26 mouse cellular contexts compared by ENCODE assay signal in the genomic region with DNA sequence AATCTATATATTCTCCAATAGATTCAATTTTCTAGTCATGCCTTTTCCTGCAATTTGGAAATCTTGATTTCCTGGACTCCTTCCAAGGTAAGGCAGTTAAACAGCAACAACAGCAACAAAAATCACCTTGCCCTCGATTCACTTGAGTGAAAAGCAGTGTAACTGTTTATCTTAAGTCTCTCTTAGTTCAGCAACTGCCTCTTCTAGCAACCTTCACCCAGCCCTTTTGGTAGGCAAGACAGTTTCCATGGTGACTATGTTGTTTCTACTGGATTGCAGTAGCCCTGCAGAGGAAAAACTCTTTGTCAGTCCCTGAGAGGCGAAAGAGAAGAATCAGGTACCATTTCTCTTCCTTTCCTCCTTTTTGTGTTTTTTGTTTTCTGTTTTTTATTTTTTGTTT. TPM values are rescaled to one million over a fixed set of nuclear protein-coding genes. Genes with fewer than 3 reads are reported as not detected.
A peak's percentile ranks its signal among the peaks of the same experiment; 100 is the strongest.
DNase-seq lines count a peak whose midpoint lies in the region; ATAC-seq and TF ChIP-seq lines count a peak whose summit lies in the region.
"Had no signal": no experiment of that assay in that cellular context is flagged by ENCODE, and none has a peak within 500 bp of the region (broad histone marks: within the 10 kb centered on the region; RNA-seq: fewer than 3 reads in every experiment).

No protein-coding gene starts in this region.

- no peak for DNase-seq in heart, adult 18-20 months
- peak; percentile 4 for DNase-seq in lung, embryonic 14.5 days
- no peak for DNase-seq in lung, postnatal 25 days (ENCODE audit: low spot score)
- peak; percentile 15 for DNase-seq in kidney, postnatal 10 days
- no peak for DNase-seq in T-cell, adult 2 months (ENCODE audit: low spot score)
- DNase-seq: adrenal gland, postnatal 10 days; cerebellum, adult 9-10 months; gastrocnemius, postnatal 36 days; heart, postnatal 4 days; left cerebral cortex, postnatal 4 days; retina, postnatal 1 day; right cerebral cortex, postnatal 25 days; spleen, adult 18-20 months; thymus, postnatal 14 days had no signal

- H3K36me3 ChIP-seq in heart, embryonic 15.5 days, result no peaks in the 10 kb centered on the region
- H3K36me3 ChIP-seq in lung, embryonic 14.5 days (ENCODE audit: insufficient read depth), result no peaks in the 10 kb centered on the region
- H3K36me3 ChIP-seq in kidney, embryonic 15.5 days, result no peaks in the 10 kb centered on the region
- H3K36me3 ChIP-seq: hindbrain, embryonic 15.5 days; intestine, embryonic 15.5 days; limb, embryonic 15.5 days; liver, embryonic 15.5 days; neural tube, embryonic 13.5 days had no signal

- 38% methylated on average over 2 of the region's 2 CpGs for WGBS in heart, embryonic 15.5 days
- WGBS in lung, embryonic 14.5 days, result 41% methylated on average over 2 of the region's 2 CpGs
- 53% methylated on average over 2 of the region's 2 CpGs for WGBS in kidney, embryonic 15.5 days

- peak overlapping the region; percentile 88 for H3K27ac ChIP-seq in heart, embryonic 15.5 days
- H3K27ac ChIP-seq in lung, embryonic 14.5 days (ENCODE audit: low read depth), result no peak overlapping the region
- H3K27ac ChIP-seq in kidney, embryonic 15.5 days, result 0 out of 2 replicates have a peak overlapping the region, but pooled peaks have one; percentile 37
- H3K27ac ChIP-seq: forebrain, embryonic 13.5 days; hindbrain, embryonic 15.5 days; intestine, embryonic 15.5 days; limb, embryonic 15.5 days; liver, embryonic 15.5 days; neural tube, embryonic 13.5 days had no signal

- H3K4me2 ChIP-seq in heart, embryonic 15.5 days, result no peak overlapping the region
- no peak overlapping the region for H3K4me2 ChIP-seq in lung, embryonic 14.5 days
- no peak overlapping the region for H3K4me2 ChIP-seq in kidney, embryonic 15.5 days
- H3K4me2 ChIP-seq: forebrain, embryonic 13.5 days; hindbrain, embryonic 15.5 days; intestine, embryonic 15.5 days; limb, embryonic 15.5 days; liver, embryonic 15.5 days; neural tube, embryonic 13.5 days had no signal

- H3K4me3 ChIP-seq in heart, embryonic 15.5 days, result no peak overlapping the region
- H3K4me3 ChIP-seq in lung, embryonic 14.5 days (ENCODE audit: low read depth, low read length), result no peak overlapping the region
- no peak overlapping the region for H3K4me3 ChIP-seq in kidney, embryonic 15.5 days (replicated peaks)
- H3K4me3 ChIP-seq: forebrain, embryonic 13.5 days; hindbrain, embryonic 15.5 days; intestine, embryonic 15.5 days; limb, embryonic 15.5 days; liver, embryonic 15.5 days; myocyte; neural tube, embryonic 13.5 days had no signal

- ATAC-seq in heart, embryonic 15.5 days (replicated peaks; ENCODE audit: insufficient number of reproducible peaks, insufficient read depth, low FRiP score, low read depth), result no peak
- ATAC-seq in lung, embryonic 14.5 days (ENCODE audit: insufficient read depth), result no peak
- ATAC-seq in kidney, embryonic 15.5 days (replicated peaks; ENCODE audit: low FRiP score), result no peak
- ATAC-seq in megakaryocyte, adult 5-6 weeks (ENCODE audit: poor library complexity, severe bottlenecking), result no peak
- ATAC-seq: activated CD4-positive, CD25-positive, alpha-beta regulatory T cell, adult 4 months; forebrain, embryonic 13.5 days; intestine, embryonic 15.5 days; midbrain, embryonic 16.5 days had no signal

- H3K4me1 ChIP-seq in heart, embryonic 15.5 days (replicated peaks), result no peaks in the 10 kb centered on the region; the same call in 1 of the 2 replicates
- H3K4me1 ChIP-seq in lung, embryonic 14.5 days (ENCODE audit: insufficient read depth), result no peaks in the 10 kb centered on the region
- no peaks in the 10 kb centered on the region for H3K4me1 ChIP-seq in kidney, embryonic 15.5 days
- H3K4me1 ChIP-seq: forebrain, embryonic 13.5 days; hindbrain, embryonic 15.5 days; intestine, embryonic 15.5 days; limb, embryonic 15.5 days; liver, embryonic 15.5 days; neural tube, embryonic 13.5 days had no signal

- no peak for TF ChIP-seq CTCF in lung, embryonic 14.5 days (IDR thresholded peaks at IDR 0.05; ENCODE audit: low read depth)

- H3K27me3 ChIP-seq in heart, embryonic 15.5 days, result no peaks in the 10 kb centered on the region
- H3K27me3 ChIP-seq in lung, embryonic 14.5 days (ENCODE audit: insufficient read depth, low read length), result no peaks in the 10 kb centered on the region
- no peaks in the 10 kb centered on the region for H3K27me3 ChIP-seq in kidney, embryonic 15.5 days
- H3K27me3 ChIP-seq: forebrain, embryonic 13.5 days; hindbrain, embryonic 15.5 days; intestine, embryonic 15.5 days; limb, embryonic 15.5 days; liver, embryonic 15.5 days; neural tube, embryonic 13.5 days had no signal

- no peaks in the 10 kb centered on the region for H3K9me3 ChIP-seq in heart, embryonic 15.5 days (replicated peaks)
- no peaks in the 10 kb centered on the region for H3K9me3 ChIP-seq in lung, embryonic 14.5 days (ENCODE audit: low read depth, low read length)
- H3K9me3 ChIP-seq in kidney, embryonic 15.5 days (replicated peaks), result no peaks in the 10 kb centered on the region
- H3K9me3 ChIP-seq: forebrain, embryonic 13.5 days; hindbrain, embryonic 15.5 days; intestine, embryonic 15.5 days; limb, embryonic 15.5 days; liver, embryonic 15.5 days; neural tube, embryonic 13.5 days had no signal

- H3K9ac ChIP-seq in heart, embryonic 15.5 days, result no peak overlapping the region
- no peak overlapping the region for H3K9ac ChIP-seq in lung, embryonic 14.5 days
- no peak overlapping the region for H3K9ac ChIP-seq in kidney, embryonic 15.5 days
- H3K9ac ChIP-seq: forebrain, embryonic 13.5 days; hindbrain, embryonic 15.5 days; intestine, embryonic 15.5 days; limb, embryonic 15.5 days; liver, embryonic 15.5 days; neural tube, embryonic 13.5 days had no signal

RNA-seq across cellular contexts. Expression of gene Dnah12, which starts 1.7 kb away (rescaled TPM):
- polyA plus RNA-seq in heart, embryonic 15.5 days (2015; fragmentation: Nextera tagmentation; extraction: Ambion mirVana), result 0.09 TPM in 2 replicates
- under 1 TPM; 0.15 to 0.31 TPM for total RNA-seq in heart, adult 18-20 months (2021)
- 0.11 and 0.15 TPM in 2 replicates for polyA plus RNA-seq in lung, embryonic 14.5 days (2014; fragmentation: Nextera tagmentation; extraction: Ambion mirVana)
- polyA plus RNA-seq in kidney, embryonic 15.5 days (2015; fragmentation: Nextera tagmentation; extraction: Ambion mirVana), result 0.09 and 0.17 TPM in 2 replicates
- total RNA-seq in megakaryocyte, adult 5-6 weeks (2015), result 0.13 and 0.18 TPM in 2 replicates
- 0.07 and 0.28 TPM in 2 replicates for total RNA-seq in megakaryocyte, adult 5-6 weeks (2017)
- total RNA-seq: gastrocnemius, postnatal 36 days had no signal
- polyA plus RNA-seq: activated CD4-positive, CD25-positive, alpha-beta regulatory T cell, adult 4 months; myocyte had no signal

RNA-seq across cellular contexts. Expression of gene Pde12, which starts 21.7 kb away (rescaled TPM):
- 7.1 and 8.0 TPM in 2 replicates for polyA plus RNA-seq in heart, embryonic 15.5 days (2015; fragmentation: Nextera tagmentation; extraction: Ambion mirVana)
- 1 to 10 TPM; 5.3 to 5.5 TPM for total RNA-seq in heart, adult 18-20 months (2021)
- polyA plus RNA-seq in lung, embryonic 14.5 days (2014; fragmentation: Nextera tagmentation; extraction: Ambion mirVana), result 10.6 and 11.5 TPM in 2 replicates
- 9.7 and 9.9 TPM in 2 replicates for polyA plus RNA-seq in kidney, embryonic 15.5 days (2015; fragmentation: Nextera tagmentation; extraction: Ambion mirVana)
- 8.7 TPM in 2 replicates for total RNA-seq in megakaryocyte, adult 5-6 weeks (2015)
- total RNA-seq in megakaryocyte, adult 5-6 weeks (2017), result 7.6 TPM in 2 replicates

RNA-seq across cellular contexts. Expression of gene Arf4, which starts 53.5 kb away (rescaled TPM):
- 391 and 431 TPM in 2 replicates for polyA plus RNA-seq in heart, embryonic 15.5 days (2015; fragmentation: Nextera tagmentation; extraction: Ambion mirVana)
- total RNA-seq in heart, adult 18-20 months (2021), result 10 to 100 TPM; 74.7 to 77.3 TPM
- polyA plus RNA-seq in lung, embryonic 14.5 days (2014; fragmentation: Nextera tagmentation; extraction: Ambion mirVana), result 586 and 611 TPM in 2 replicates
- polyA plus RNA-seq in kidney, embryonic 15.5 days (2015; fragmentation: Nextera tagmentation; extraction: Ambion mirVana), result 594 and 610 TPM in 2 replicates
- total RNA-seq in megakaryocyte, adult 5-6 weeks (2015), result 304 and 335 TPM in 2 replicates
- total RNA-seq in megakaryocyte, adult 5-6 weeks (2017), result 83.1 and 91.3 TPM in 2 replicates

Comparison
In these comparisons a context has a peak if more than half of its experiments do, and no peak if none do; other contexts are left out.
1. DNase-seq: peak in lung, embryonic 14.5 days (single experiment) and kidney, postnatal 10 days (single experiment); none in heart, adult 18-20 months (0 of 2), lung, postnatal 25 days (single experiment) and T-cell, adult 2 months (single experiment).